Mouse (Mus musculus) lung, postnatal 0 days (tissue): ENCODE data around the gene Rsc1a1.

Experiments used
- CTCF ChIP-seq: IDR thresholded peaks from 2 replicates; pipeline ENCODE4 v1.5.1; 2016; ENCODE audit warnings: antibody characterized with exemption, mild to moderate bottlenecking
- EP300 ChIP-seq: IDR thresholded peaks from 2 replicates; pipeline ENCODE4 v1.6.1; 2016; ENCODE audit warnings: antibody characterized with exemption, mild to moderate bottlenecking, control low read depth

DNA sequence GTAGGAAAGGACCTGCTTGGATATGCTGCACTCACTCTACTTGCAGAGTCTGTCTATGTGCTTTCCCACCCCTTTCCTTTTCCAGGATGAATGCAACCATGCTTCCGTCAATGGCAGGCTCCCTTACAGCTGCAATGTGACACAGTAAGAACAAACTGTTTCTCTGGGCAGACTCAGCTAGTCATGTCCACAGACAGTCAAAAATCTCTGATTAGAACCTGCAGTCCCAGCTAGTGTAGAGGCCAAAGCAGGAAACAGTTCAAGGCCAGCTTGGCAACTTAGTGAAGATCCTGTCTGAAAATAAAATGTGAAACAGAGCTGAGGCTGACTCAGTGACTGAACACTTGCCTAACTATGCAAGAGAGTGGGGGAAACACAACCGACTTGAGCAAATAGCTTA lies 19.2 kb upstream of the Rsc1a1 start:
- TF ChIP-seq CTCF (no peak), EP300 (no peak)
